Comparison of ENCODE assay signal across 15 mouse cellular contexts in genomic region chr6:136910247-136910890, GRCm38 (mm10). TPM values are rescaled to one million over a fixed set of nuclear protein-coding genes. Genes with fewer than 3 reads are reported as not detected.
DNase-seq lines count a peak whose midpoint lies in the region; ATAC-seq and TF ChIP-seq lines count a peak whose summit lies in the region.
"Had no signal": no experiment of that assay in that cellular context is flagged by ENCODE, and none has a peak within 500 bp of the region (broad histone marks: within the 10 kb centered on the region; RNA-seq: fewer than 3 reads in every experiment).

No protein-coding gene starts in this region.

- no peak for ATAC-seq in forebrain, postnatal 0 days
- no peak for ATAC-seq in forebrain, embryonic 16.5 days
- ATAC-seq in kidney, embryonic 14.5 days (ENCODE audit: low FRiP score, low TSS enrichment), result no peak
- no peak for ATAC-seq in heart, embryonic 15.5 days (replicated peaks; ENCODE audit: insufficient number of reproducible peaks, insufficient read depth, low FRiP score, low read depth)
- ATAC-seq in erythroblast, adult 5-6 weeks (replicated peaks; ENCODE audit: low FRiP score, poor library complexity, severe bottlenecking), result no peak

- H3K27ac ChIP-seq in forebrain, postnatal 0 days (ENCODE audit: low read depth, low read length), result no peak overlapping the region
- no peak overlapping the region for H3K27ac ChIP-seq in forebrain, embryonic 16.5 days (ENCODE audit: low read length)
- no peak overlapping the region; the same call in 1 of the 2 replicates for H3K27ac ChIP-seq in kidney, embryonic 14.5 days (ENCODE audit: low read depth, low read length)
- H3K27ac ChIP-seq in heart, embryonic 15.5 days, result peak overlapping the region; percentile 29; the same call in 1 of the 2 replicates
- H3K27ac ChIP-seq: forebrain, embryonic 10.5 days; liver, embryonic 14.5 days had no signal

- H3K27me3 ChIP-seq in forebrain, postnatal 0 days (ENCODE audit: insufficient read depth, low read length), result no peaks in the 10 kb centered on the region
- no peaks in the 10 kb centered on the region for H3K27me3 ChIP-seq in forebrain, embryonic 16.5 days (replicated peaks; ENCODE audit: control insufficient read depth, insufficient read depth, low read length)
- H3K27me3 ChIP-seq in kidney, embryonic 14.5 days (ENCODE audit: control insufficient read depth, insufficient read depth, low read length), result no peaks in the 10 kb centered on the region
- no peaks in the 10 kb centered on the region for H3K27me3 ChIP-seq in heart, embryonic 15.5 days

- no peaks in the 10 kb centered on the region for H3K9me3 ChIP-seq in forebrain, postnatal 0 days (ENCODE audit: low read length)
- no peaks in the 10 kb centered on the region for H3K9me3 ChIP-seq in forebrain, embryonic 16.5 days (ENCODE audit: control insufficient read depth, low read length)
- no peaks in the 10 kb centered on the region for H3K9me3 ChIP-seq in kidney, embryonic 14.5 days (ENCODE audit: control insufficient read depth, low read length)
- no peaks in the 10 kb centered on the region for H3K9me3 ChIP-seq in heart, embryonic 15.5 days (replicated peaks)
- H3K9me3 ChIP-seq: forebrain, embryonic 10.5 days had no signal

- H3K36me3 ChIP-seq in forebrain, postnatal 0 days (ENCODE audit: insufficient read depth), result no peaks in the 10 kb centered on the region
- H3K36me3 ChIP-seq in forebrain, embryonic 16.5 days (ENCODE audit: control insufficient read depth, insufficient read depth), result no peaks in the 10 kb centered on the region
- H3K36me3 ChIP-seq in kidney, embryonic 14.5 days (ENCODE audit: control insufficient read depth, insufficient read depth, low read length), result no peaks in the 10 kb centered on the region
- no peaks in the 10 kb centered on the region for H3K36me3 ChIP-seq in heart, embryonic 15.5 days
- H3K36me3 ChIP-seq: forebrain, embryonic 10.5 days had no signal

- H3K4me3 ChIP-seq in forebrain, postnatal 0 days (ENCODE audit: low read depth, low read length), result no peak overlapping the region
- no peak overlapping the region for H3K4me3 ChIP-seq in forebrain, embryonic 16.5 days (replicated peaks; ENCODE audit: low read length)
- H3K4me3 ChIP-seq in kidney, embryonic 14.5 days (ENCODE audit: low read length), result no peak overlapping the region
- no peak overlapping the region for H3K4me3 ChIP-seq in heart, embryonic 15.5 days
- H3K4me3 ChIP-seq: forebrain, embryonic 10.5 days had no signal

- no peak overlapping the region for H3K9ac ChIP-seq in forebrain, postnatal 0 days
- H3K9ac ChIP-seq in forebrain, embryonic 16.5 days (replicated peaks; ENCODE audit: low read depth, low read length), result no peak overlapping the region
- H3K9ac ChIP-seq in kidney, embryonic 14.5 days (ENCODE audit: low read depth, low read length), result no peak overlapping the region
- H3K9ac ChIP-seq in heart, embryonic 15.5 days, result no peak overlapping the region
- H3K9ac ChIP-seq: liver, embryonic 14.5 days had no signal

- DNase-seq in forebrain, postnatal 0 days, result peak; percentile 32
- DNase-seq in kidney, postnatal 36 days, result peak; percentile 39
- DNase-seq in lung, postnatal 25 days (ENCODE audit: low spot score), result peak; percentile 37
- DNase-seq in right cerebral cortex, adult 18-20 months, result no peak
- DNase-seq: cerebellum, postnatal 25 days; retina, postnatal 1 day had no signal

- H3K4me1 ChIP-seq in forebrain, postnatal 0 days (ENCODE audit: insufficient read depth), result 0 out of 2 replicates have a peak, but pooled peaks cover 5% of the 10 kb centered on the region
- peaks cover 8% of the 10 kb centered on the region for H3K4me1 ChIP-seq in forebrain, embryonic 16.5 days (replicated peaks; ENCODE audit: control insufficient read depth, insufficient read depth, low read length)
- no peaks in the 10 kb centered on the region for H3K4me1 ChIP-seq in kidney, embryonic 14.5 days (ENCODE audit: control insufficient read depth, insufficient read depth, low read length)
- H3K4me1 ChIP-seq in heart, embryonic 15.5 days (replicated peaks), result peaks cover 22% of the 10 kb centered on the region

- 74% methylated on average over 9 of the region's 9 CpGs for WGBS in forebrain, postnatal 0 days
- WGBS in forebrain, embryonic 16.5 days, result 76% methylated on average over 9 of the region's 9 CpGs
- 68% methylated on average over 9 of the region's 9 CpGs for WGBS in kidney, embryonic 14.5 days
- WGBS in heart, embryonic 15.5 days, result 53% methylated on average over 9 of the region's 9 CpGs

- no peak for TF ChIP-seq CTCF in forebrain, postnatal 0 days (IDR thresholded peaks at IDR 0.05; ENCODE audit: low read depth)

- no peak overlapping the region for H3K4me2 ChIP-seq in forebrain, postnatal 0 days (ENCODE audit: low read depth)
- no peak overlapping the region for H3K4me2 ChIP-seq in forebrain, embryonic 16.5 days (ENCODE audit: low read length)
- no peak overlapping the region for H3K4me2 ChIP-seq in kidney, embryonic 14.5 days (replicated peaks; ENCODE audit: low read depth, low read length)
- H3K4me2 ChIP-seq in heart, embryonic 15.5 days, result no peak overlapping the region

RNA-seq across cellular contexts. Expression of gene Erp27, which starts 11.6 kb away (rescaled TPM):
- 0.19 and 0.77 TPM in 2 replicates for total RNA-seq in forebrain, postnatal 0 days (2014; rRNA removed)
- 0.79 and 0.92 TPM in 2 replicates for polyA plus RNA-seq in forebrain, postnatal 0 days (2015; fragmentation: Nextera tagmentation; extraction: Ambion mirVana)
- 0.24 and 0.34 TPM in 2 replicates for polyA plus RNA-seq in forebrain, embryonic 16.5 days (2015; fragmentation: Nextera tagmentation; extraction: Ambion mirVana)
- 0.22 and 0.31 TPM in 2 replicates for polyA plus RNA-seq in kidney, embryonic 14.5 days (2014; fragmentation: Nextera tagmentation; extraction: Ambion mirVana)
- polyA plus RNA-seq in heart, embryonic 15.5 days (2015; fragmentation: Nextera tagmentation; extraction: Ambion mirVana), result 0.27 and 0.87 TPM in 2 replicates
- total RNA-seq in erythroblast, adult 5-6 weeks (2015; ENCODE audit: low replicate concordance), result not detected in 2 replicates
- total RNA-seq in erythroblast, adult 5-6 weeks (2017; ENCODE audit: low replicate concordance), result 0.34 TPM in 1 of 2 replicates, not detected in the other
- total RNA-seq: heart, postnatal 36 days had no signal
- polyA plus RNA-seq: forebrain, embryonic 10.5 days had no signal

RNA-seq across cellular contexts. Expression of gene Pde6h, which starts 13.3 kb away (rescaled TPM):
- total RNA-seq in forebrain, postnatal 0 days (2014; rRNA removed), result 0.05 and 0.31 TPM in 2 replicates
- polyA plus RNA-seq in forebrain, postnatal 0 days (2015; fragmentation: Nextera tagmentation; extraction: Ambion mirVana), result 0.34 TPM in 1 of 2 replicates, not detected in the other
- polyA plus RNA-seq in forebrain, embryonic 16.5 days (2015; fragmentation: Nextera tagmentation; extraction: Ambion mirVana), result not detected in 2 replicates
- polyA plus RNA-seq in kidney, embryonic 14.5 days (2014; fragmentation: Nextera tagmentation; extraction: Ambion mirVana), result 0.11 and 0.81 TPM in 2 replicates
- polyA plus RNA-seq in heart, embryonic 15.5 days (2015; fragmentation: Nextera tagmentation; extraction: Ambion mirVana), result 0.18 and 0.26 TPM in 2 replicates
- not detected in 2 replicates for total RNA-seq in erythroblast, adult 5-6 weeks (2015; ENCODE audit: low replicate concordance)
- not detected in 2 replicates for total RNA-seq in erythroblast, adult 5-6 weeks (2017; ENCODE audit: low replicate concordance)
- total RNA-seq: adrenal gland, postnatal 36 days; heart, postnatal 36 days had no signal
- polyA plus RNA-seq: forebrain, embryonic 10.5 days had no signal

RNA-seq across cellular contexts. Expression of gene Arhgdib, which starts 31.3 kb away (rescaled TPM):
- 14.9 and 23.0 TPM in 2 replicates for total RNA-seq in forebrain, postnatal 0 days (2014; rRNA removed)
- 29.3 and 37.5 TPM in 2 replicates for polyA plus RNA-seq in forebrain, postnatal 0 days (2015; fragmentation: Nextera tagmentation; extraction: Ambion mirVana)
- 18.5 and 20.6 TPM in 2 replicates for polyA plus RNA-seq in forebrain, embryonic 16.5 days (2015; fragmentation: Nextera tagmentation; extraction: Ambion mirVana)
- 60.4 and 65.6 TPM in 2 replicates for polyA plus RNA-seq in kidney, embryonic 14.5 days (2014; fragmentation: Nextera tagmentation; extraction: Ambion mirVana)
- 75.6 and 126 TPM in 2 replicates for polyA plus RNA-seq in heart, embryonic 15.5 days (2015; fragmentation: Nextera tagmentation; extraction: Ambion mirVana)
- total RNA-seq in erythroblast, adult 5-6 weeks (2015; ENCODE audit: low replicate concordance), result 1,174 and 1,226 TPM in 2 replicates
- 299 and 335 TPM in 2 replicates for total RNA-seq in erythroblast, adult 5-6 weeks (2017; ENCODE audit: low replicate concordance)

RNA-seq across cellular contexts. Expression of gene Mgp, which starts 34.7 kb away (rescaled TPM):
- total RNA-seq in forebrain, postnatal 0 days (2014; rRNA removed), result 31.2 and 32.7 TPM in 2 replicates
- 39.9 and 57.8 TPM in 2 replicates for polyA plus RNA-seq in forebrain, postnatal 0 days (2015; fragmentation: Nextera tagmentation; extraction: Ambion mirVana)
- 8.2 and 22.7 TPM in 2 replicates for polyA plus RNA-seq in forebrain, embryonic 16.5 days (2015; fragmentation: Nextera tagmentation; extraction: Ambion mirVana)
- polyA plus RNA-seq in kidney, embryonic 14.5 days (2014; fragmentation: Nextera tagmentation; extraction: Ambion mirVana), result 168 and 215 TPM in 2 replicates
- polyA plus RNA-seq in heart, embryonic 15.5 days (2015; fragmentation: Nextera tagmentation; extraction: Ambion mirVana), result 595 and 619 TPM in 2 replicates
- 1.9 TPM in 1 of 2 replicates, not detected in the other for total RNA-seq in erythroblast, adult 5-6 weeks (2015; ENCODE audit: low replicate concordance)
- 1.9 TPM in 1 of 2 replicates, not detected in the other for total RNA-seq in erythroblast, adult 5-6 weeks (2017; ENCODE audit: low replicate concordance)

RNA-seq across cellular contexts. Expression of gene Art4, which starts 52.8 kb away (rescaled TPM):
- total RNA-seq in forebrain, postnatal 0 days (2014; rRNA removed), result not detected in 2 replicates
- polyA plus RNA-seq in forebrain, postnatal 0 days (2015; fragmentation: Nextera tagmentation; extraction: Ambion mirVana), result 0.13 and 0.23 TPM in 2 replicates
- polyA plus RNA-seq in forebrain, embryonic 16.5 days (2015; fragmentation: Nextera tagmentation; extraction: Ambion mirVana), result 0.08 and 0.09 TPM in 2 replicates
- polyA plus RNA-seq in kidney, embryonic 14.5 days (2014; fragmentation: Nextera tagmentation; extraction: Ambion mirVana), result 1.7 and 2.2 TPM in 2 replicates
- 14.4 and 16.5 TPM in 2 replicates for polyA plus RNA-seq in heart, embryonic 15.5 days (2015; fragmentation: Nextera tagmentation; extraction: Ambion mirVana)
- 197 and 198 TPM in 2 replicates for total RNA-seq in erythroblast, adult 5-6 weeks (2015; ENCODE audit: low replicate concordance)
- total RNA-seq in erythroblast, adult 5-6 weeks (2017; ENCODE audit: low replicate concordance), result 348 and 388 TPM in 2 replicates
- total RNA-seq: layer of hippocampus, postnatal 25 days had no signal
